Mouse (Mus musculus): ENCODE measurements around the gene Slc48a1. TPM values are rescaled to one million over a fixed set of nuclear protein-coding genes. Genes with fewer than 3 reads are reported as not detected.
A peak's percentile ranks its signal among the peaks of the same experiment; 100 is the strongest.

Gene Slc48a1
- total RNA-seq, 2 experiments from 2014 or later = 181 to 190 TPM

GRCm38 (mm10) chr15:97776514-97776913 lies 1.8 kb upstream of the Slc48a1 start:
- peak; percentile 73 to 81 for DNase-seq (ENCODE audit: low spot score in 2 of 2)
- intact Hi-C loops (cut with DNase I) = loop anchor here (1.0 kb wide), 1 partner anchor 58 kb away; no protein-coding TSS in a partner anchor

DNA sequence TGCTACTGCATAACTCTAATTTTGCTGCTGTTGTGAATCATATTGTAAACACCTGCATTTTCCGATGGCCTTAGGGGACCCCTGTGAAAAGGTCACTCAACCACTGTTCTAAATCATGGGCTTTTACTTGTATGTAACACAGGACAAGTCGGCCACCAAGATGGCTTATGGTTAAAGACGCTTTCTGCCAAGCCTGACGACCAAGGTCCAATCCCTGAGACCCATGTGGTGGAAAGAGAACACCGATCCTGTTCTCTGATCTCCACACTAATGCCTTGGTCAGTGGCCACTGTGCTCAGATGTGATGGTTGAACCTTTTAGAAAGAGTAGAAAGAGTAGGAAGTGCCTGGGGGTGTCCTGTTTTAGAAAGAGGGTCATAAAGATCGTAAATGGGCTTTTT lies 1.4 kb upstream of the Slc48a1 start:
- no peak for DNase-seq (ENCODE audit: low spot score in 2 of 2)

GRCm38 (mm10) chr15:97779576-97779975 lies 1.3 kb downstream of the Slc48a1 start:
- no peak for DNase-seq (ENCODE audit: low spot score in 2 of 2)
- intact Hi-C loops (cut with DNase I) = no loop called here

More for the DNA sequence above, 1.4 kb upstream of the Slc48a1 start:
- intact Hi-C loops (cut with DNase I) = loop anchor here (1.0 kb wide), 1 partner anchor 59 kb away; no protein-coding TSS in a partner anchor

GRCm38 (mm10) chr15:97780611-97781031 lies 2.3 kb downstream of the Slc48a1 start:
- peak in 1 of 2 experiments; percentile 60 for DNase-seq (ENCODE audit: low spot score in 2 of 2)
- intact Hi-C loops (cut with DNase I) = loop anchor here (5.0 kb wide), 1 partner anchor 108 kb away; no protein-coding TSS in a partner anchor

DNA sequence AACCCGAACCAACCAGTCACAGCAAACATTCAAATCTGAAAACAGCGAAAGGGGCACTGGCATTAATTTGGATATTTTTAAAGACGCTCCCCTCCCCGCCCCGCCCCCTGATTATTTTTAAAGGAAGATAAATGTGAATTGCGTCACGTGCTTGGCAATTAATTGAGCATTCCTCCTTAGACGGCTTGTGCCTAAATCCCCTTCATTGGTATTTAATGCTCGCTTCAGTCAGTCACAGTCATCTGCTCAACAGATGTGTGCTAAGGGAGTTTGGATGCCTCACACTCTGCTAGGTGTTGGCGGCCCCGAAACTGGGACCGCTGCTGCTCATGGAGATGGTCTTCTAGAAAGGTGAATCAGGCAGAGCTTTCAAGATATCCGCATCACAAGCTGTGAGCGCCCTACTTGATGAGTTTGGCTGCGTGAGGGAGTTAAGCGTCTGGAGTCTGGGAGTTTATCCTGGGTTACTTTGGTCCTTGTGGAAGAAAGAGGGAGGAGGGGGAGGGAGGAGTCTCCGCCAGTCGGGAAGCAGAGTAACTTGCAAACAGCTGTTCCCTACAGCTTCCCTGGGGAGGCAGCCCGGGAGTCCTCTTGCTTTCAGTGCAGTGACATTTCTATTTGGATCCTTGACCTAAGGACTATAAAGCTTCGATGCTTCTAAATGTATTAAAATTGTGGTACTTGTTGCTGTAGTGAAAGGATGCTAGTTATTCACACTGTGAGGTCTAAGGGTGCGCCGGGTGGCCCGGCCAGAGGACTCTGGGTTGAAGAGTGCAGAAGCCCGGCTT lies 3.8 kb downstream of the Slc48a1 start:
- intact Hi-C loops (cut with DNase I) = loop anchor here (1.0 to 5.0 kb wide), 3 partner anchors 15 to 171 kb away; partner anchors contain the start of gene Rapgef3
- peak in 1 of 2 experiments; percentile 46 for DNase-seq (ENCODE audit: low spot score in 2 of 2)

- peak in 1 of 2 experiments; percentile 50 for DNase-seq (ENCODE audit: low spot score in 2 of 2)
- intact Hi-C loops (cut with DNase I) = loop anchor here (1.0 to 5.0 kb wide), 3 partner anchors 15 to 170 kb away; partner anchors contain the start of gene Rapgef3
Observed at GRCm38 (mm10) chr15:97782749-97783105, 4.4 kb downstream of the Slc48a1 start.

GRCm38 (mm10) chr15:97784092-97784559 lies 5.8 kb downstream of the Slc48a1 start:
- intact Hi-C loops (cut with DNase I) = loop anchor here (2.0 to 5.0 kb wide), 4 partner anchors 47 to 179 kb away; no protein-coding TSS in a partner anchor
- peak; percentile 85 for DNase-seq (ENCODE audit: low spot score in 2 of 2)

GRCm38 (mm10) chr15:97784561-97785161 lies 6.3 kb downstream of the Slc48a1 start:
- intact Hi-C loops (cut with DNase I) = loop anchor here (2.0 to 5.0 kb wide), 4 partner anchors 46 to 178 kb away; no protein-coding TSS in a partner anchor
- peak in 1 of 2 experiments; percentile 48 for DNase-seq (ENCODE audit: low spot score in 2 of 2)

- peak in 1 of 2 experiments; percentile 38 for DNase-seq (ENCODE audit: low spot score in 2 of 2)
- intact Hi-C loops (cut with DNase I) = loop anchor here (2.0 kb wide), 3 partner anchors 45 to 177 kb away; no protein-coding TSS in a partner anchor
Observed at GRCm38 (mm10) chr15:97785731-97786411, 7.6 kb downstream of the Slc48a1 start.

GRCm38 (mm10) chr15:97786412-97787112 lies 8.2 kb downstream of the Slc48a1 start:
- intact Hi-C loops (cut with DNase I) = no loop called here
- DNase-seq (ENCODE audit: low spot score in 2 of 2) = peak in 1 of 2 experiments; percentile 61

GRCm38 (mm10) chr15:97787148-97787798 lies 9.0 kb downstream of the Slc48a1 start:
- intact Hi-C loops (cut with DNase I) = no loop called here
- no peak for DNase-seq (ENCODE audit: low spot score in 2 of 2)

DNA sequence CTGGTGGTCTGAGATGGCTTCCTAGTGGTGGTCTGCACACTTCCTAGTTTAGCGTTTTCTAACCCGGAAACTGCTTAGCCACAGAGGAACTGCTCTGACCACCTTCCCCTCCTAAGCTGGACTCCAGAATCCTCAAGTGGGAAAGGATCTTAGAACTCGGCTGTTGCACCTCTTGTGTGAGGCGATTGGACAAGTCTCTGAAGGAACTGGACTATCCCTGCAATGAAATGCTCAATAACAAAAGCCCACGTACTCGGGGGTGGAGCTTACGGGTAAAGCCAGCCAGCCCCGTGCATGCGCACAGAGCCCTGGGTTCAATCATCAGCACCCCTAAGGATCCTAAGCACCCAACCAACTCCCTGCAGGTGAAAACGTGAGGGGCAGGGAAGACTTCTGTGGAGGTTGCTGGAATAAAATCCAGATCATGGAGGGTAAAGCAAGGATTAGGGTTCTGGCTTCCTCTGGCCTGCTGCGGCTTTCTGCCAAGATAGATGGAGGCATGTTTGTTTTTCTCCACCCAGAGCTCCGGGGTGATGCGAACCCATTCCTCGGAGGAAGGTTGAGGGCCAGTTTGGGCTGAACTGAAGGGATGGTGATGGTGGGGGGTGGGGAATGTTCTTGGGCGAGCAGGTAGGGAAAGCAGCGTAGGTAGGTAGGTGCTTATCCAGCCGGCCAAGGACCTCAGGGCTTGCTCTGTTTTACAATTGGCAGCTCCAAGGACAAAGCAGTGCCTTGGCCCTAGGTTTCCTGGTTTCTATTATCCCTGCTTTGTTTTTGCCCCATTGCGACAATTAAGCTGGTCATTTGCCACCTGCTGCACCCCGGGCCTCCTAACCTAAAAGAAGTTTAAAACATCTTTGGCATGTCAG lies 9.7 kb downstream of the Slc48a1 start:
- peak in 1 of 2 experiments; percentile 51 for DNase-seq (ENCODE audit: low spot score in 2 of 2)
- intact Hi-C loops (cut with DNase I) = no loop called here

- peak; percentile 54 to 72 for DNase-seq (ENCODE audit: low spot score in 2 of 2)
- intact Hi-C loops (cut with DNase I) = no loop called here
Observed at GRCm38 (mm10) chr15:97788821-97789220, 10.5 kb downstream of the Slc48a1 start.

GRCm38 (mm10) chr15:97789761-97790505 lies 11.6 kb downstream of the Slc48a1 start:
- intact Hi-C loops (cut with DNase I) = no loop called here
- peak; percentile 59 to 62 for DNase-seq (ENCODE audit: low spot score in 2 of 2)

DNA sequence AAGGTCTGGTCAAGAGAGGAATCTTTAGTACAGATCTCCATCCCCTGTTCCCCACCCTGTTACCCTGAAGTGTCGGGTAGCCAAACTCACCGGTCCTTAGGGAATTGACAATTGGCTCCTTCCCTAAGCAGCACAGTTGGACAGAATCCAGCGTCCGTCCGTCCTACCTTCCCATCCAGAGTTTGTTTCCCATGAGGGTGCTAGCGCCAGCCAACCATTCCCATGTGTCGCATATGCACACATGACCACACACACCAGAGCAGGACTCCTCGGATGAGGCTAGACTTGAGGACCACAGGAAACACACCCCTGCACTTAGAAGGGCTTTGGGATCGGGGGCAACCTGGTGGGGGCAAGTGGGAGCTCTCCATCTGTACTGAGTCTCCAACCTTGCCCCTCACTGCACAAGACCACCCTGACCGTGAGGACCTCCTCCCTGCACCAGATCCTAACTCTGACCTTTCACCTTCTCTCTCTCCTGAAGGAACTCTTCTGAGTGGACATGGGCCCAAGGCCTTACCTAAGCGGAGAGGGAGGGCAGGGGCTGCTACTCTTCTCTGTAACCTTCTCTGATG lies 12.9 kb downstream of the Slc48a1 start:
- intact Hi-C loops (cut with DNase I) = no loop called here
- no peak for DNase-seq (ENCODE audit: low spot score in 2 of 2)

DNA sequence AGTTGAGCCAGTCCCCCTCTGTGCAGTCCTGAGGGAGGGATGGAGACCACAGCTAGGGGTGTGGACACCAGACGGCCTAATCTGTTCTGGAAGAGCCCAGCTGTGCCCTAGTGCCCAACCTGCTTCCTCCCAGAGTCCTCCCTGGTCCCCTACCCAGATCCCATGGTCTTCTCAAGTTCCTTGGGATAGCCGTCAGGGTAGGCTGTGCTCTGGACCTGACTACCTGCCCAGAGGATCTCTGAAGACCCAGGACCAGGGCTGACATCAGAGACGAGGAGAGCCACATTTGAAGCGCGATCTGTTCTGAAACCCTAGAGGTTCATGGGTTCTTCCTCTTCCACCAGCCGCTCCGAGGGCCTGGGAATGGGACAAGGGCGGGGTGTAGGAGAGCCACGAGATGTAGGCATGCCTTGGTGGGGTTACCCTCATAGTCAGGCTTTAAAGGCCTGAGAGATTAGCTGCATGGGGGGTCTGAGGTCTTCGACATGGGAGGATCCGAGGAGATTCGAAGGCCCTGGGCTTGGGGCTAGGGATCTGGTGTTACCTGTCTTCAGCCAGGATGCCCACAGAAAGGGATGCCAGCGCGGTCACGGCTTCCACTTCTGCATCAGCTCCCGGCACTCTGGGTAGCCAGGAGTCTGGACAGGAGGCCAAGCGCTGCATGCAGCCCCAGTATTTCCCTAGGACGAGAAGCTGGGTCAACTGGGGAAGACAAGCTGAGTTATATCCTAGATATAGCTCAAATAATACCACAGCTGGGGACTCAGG lies 15.2 kb downstream of the Slc48a1 start:
- DNase-seq (ENCODE audit: low spot score in 2 of 2) = no peak
- intact Hi-C loops (cut with DNase I) = no loop called here
